Mouse (Mus musculus) brown adipose tissue, adult 24 weeks (tissue): ENCODE measurements around the gene Tpst2. TPM values are rescaled to one million over a fixed set of nuclear protein-coding genes. Genes with fewer than 3 reads are reported as not detected.
A peak's percentile ranks its signal among the peaks of the same experiment; 100 is the strongest.
"Not testable (repeated sequence)": the region's sequence is repeated elsewhere in the genome, so short reads cannot be mapped to it uniquely, and the experiment has no call there.

ENCODE experiments used
- H3K27ac ChIP-seq: fragments of 200-500 bp; replicated peaks from 2 replicates; pipeline ENCODE4 v1.5.1; 2012; ENCODE audit warnings: low read depth, mild to moderate bottlenecking, low read length
- H3K4me1 ChIP-seq: fragments of 200-500 bp; 2 replicates; pipeline ENCODE4 v1.6.1; 2012; ENCODE audit warnings: low read length, mixed read lengths; ENCODE audit not compliant: control insufficient read depth, insufficient read depth, insufficient read length
- H3K4me3 ChIP-seq: fragments of 200-500 bp; 2 replicates; pipeline ENCODE4 v1.5.1; 2012; ENCODE audit warnings: low read depth, mild to moderate bottlenecking, low read length, moderate library complexity; ENCODE audit not compliant: insufficient read depth
- polyA plus RNA-seq: library from polyadenylated mRNA; stranded (reverse); fragments of >200 nt; gene quantifications from 2 replicates; pipeline ENCODE4 v1.2.4, GENCODE M21; 2012; ENCODE audit not compliant: missing spikeins, insufficient read depth, insufficient read length

Gene Tpst2
- polyA plus RNA-seq, 1 experiment: 30.1 TPM

- Histone ChIP-seq H3K27ac (peak overlapping the region; percentile 16; the same call in 1 of the 2 replicates), H3K4me1 (no peaks in the 10 kb centered on the region), H3K4me3 (no peak overlapping the region)
Observed at GRCm38 (mm10) chr5:112316468-112316867, 40.0 kb downstream of the Tpst2 start.

DNA sequence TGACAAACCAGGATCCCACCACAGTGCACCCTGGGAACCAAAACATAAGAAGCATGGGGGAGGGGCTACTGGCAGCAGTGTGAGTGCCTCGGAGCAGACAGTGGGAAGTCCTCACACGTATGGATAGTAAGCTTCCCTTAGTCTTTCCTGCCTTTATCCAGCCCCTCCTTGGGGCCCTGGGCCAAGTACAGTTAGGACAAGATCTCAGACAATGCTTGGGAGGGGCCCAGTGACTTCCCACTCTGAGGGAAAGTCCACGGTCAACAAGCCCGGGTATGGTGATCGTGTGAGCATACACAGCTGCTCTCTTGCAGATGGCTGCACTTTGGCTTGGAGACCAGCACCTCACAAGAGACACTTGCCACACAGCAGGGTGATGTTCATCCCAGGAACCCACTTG is 40.8 kb downstream of the Tpst2 start:
- Histone ChIP-seq H3K4me1 (no peaks in the 10 kb centered on the region), H3K27ac (peak overlapping the region; percentile 73)

GRCm38 (mm10) chr5:112319343-112319742 is 42.9 kb downstream of the Tpst2 start:
- not testable (repeated sequence) for H3K4me3 ChIP-seq, H3K27ac ChIP-seq, H3K4me1 ChIP-seq

More for the DNA sequence above, 40.8 kb downstream of the Tpst2 start:
- no peak overlapping the region for H3K4me3 ChIP-seq

- no peak overlapping the region for H3K27ac ChIP-seq
- H3K4me3 ChIP-seq: no peak overlapping the region
- H3K4me1 ChIP-seq: peaks cover 4% of the 10 kb centered on the region; the same call in 1 of the 2 replicates
Observed at GRCm38 (mm10) chr5:112320379-112320778, 43.9 kb downstream of the Tpst2 start.

- Histone ChIP-seq H3K27ac (no peak overlapping the region), H3K4me1 (peaks cover 6% of the 10 kb centered on the region; the same call in 1 of the 2 replicates), H3K4me3 (no peak overlapping the region)
Observed at GRCm38 (mm10) chr5:112320936-112321335, 44.4 kb downstream of the Tpst2 start.

- Histone ChIP-seq H3K4me1 (peaks cover 6% of the 10 kb centered on the region; the same call in 1 of the 2 replicates), H3K4me3 (no peak overlapping the region), H3K27ac (no peak overlapping the region)
Observed at GRCm38 (mm10) chr5:112321376-112321775, 44.9 kb downstream of the Tpst2 start.

DNA sequence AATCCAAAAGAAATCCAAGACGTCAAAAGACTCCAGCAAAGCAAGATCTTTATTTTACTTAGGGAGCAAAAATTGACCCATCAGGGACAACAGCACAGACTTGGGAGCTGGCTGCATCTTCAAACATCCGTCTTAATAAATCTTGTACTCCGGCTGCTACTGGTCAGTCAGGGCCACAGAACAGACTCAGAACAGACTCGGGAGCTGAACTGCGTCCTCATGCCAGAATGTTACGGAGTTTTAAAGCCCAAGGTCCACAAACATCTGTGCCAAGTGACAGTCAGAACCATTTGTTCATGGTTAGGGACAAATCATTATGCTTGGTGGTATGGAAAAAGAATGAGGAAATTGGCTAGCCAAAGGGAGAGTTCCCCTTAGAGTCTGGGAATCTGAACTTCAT is 46.8 kb downstream of the Tpst2 start:
- no peak overlapping the region for H3K4me3 ChIP-seq
- peaks cover 6% of the 10 kb centered on the region; the same call in 1 of the 2 replicates for H3K4me1 ChIP-seq
- no peak overlapping the region for H3K27ac ChIP-seq

DNA sequence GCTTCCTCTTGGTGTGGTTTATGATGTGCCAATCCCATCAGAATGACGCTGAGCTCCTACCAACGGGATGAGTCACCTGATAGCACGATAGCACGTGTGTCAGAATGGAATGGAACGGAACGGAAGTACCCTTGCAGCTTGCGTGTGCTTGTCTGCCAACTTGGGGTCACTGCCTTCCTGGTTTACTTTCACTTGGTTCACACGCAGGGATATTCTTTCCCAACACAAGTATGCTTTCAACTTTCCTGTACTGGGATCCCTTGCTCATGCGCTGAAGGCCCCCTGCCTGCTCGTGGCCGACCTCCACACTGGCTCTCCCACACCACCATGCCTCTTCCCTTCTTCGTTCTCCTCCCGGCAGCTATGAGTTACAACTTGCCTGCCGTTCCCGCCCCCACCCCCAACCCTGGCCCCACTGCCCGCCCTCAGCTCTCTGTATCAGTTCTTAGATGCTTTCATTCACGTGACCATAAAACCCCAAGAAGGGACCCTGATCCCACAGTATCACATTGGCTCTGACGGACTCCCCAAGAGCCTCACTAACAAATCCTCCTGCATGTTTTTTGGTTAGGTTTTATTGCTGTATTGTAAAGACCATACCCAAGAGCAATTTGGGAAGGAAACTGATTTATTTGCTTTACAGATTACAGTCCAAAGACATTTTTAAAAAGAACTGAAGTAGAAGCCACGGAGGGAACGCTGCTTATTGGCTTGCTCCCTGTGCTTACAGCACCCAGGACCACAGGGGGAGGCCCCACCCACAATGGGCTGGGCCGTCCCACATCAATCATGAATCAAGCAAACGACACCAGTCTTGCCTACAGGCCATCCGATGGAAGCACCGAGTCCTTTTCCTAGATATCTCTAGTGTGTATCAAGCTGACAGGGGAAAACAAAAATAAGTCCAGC is 48.4 kb downstream of the Tpst2 start:
- H3K27ac ChIP-seq: peak overlapping the region; percentile 93; the same call in 1 of the 2 replicates
- peak overlapping the region; percentile 77 for H3K4me3 ChIP-seq
- H3K4me1 ChIP-seq: peaks cover 6% of the 10 kb centered on the region; the same call in 1 of the 2 replicates

- Histone ChIP-seq H3K4me1 (peaks cover 6% of the 10 kb centered on the region; the same call in 1 of the 2 replicates), H3K27ac (peak within 1 kb of the TSS; percentile 93)
Observed at GRCm38 (mm10) chr5:112325546-112326445, 49.3 kb downstream of the Tpst2 start, which contains the start of gene Tfip11. Gene Tfip11 (plus strand): TSS chr5:112326358.

DNA sequence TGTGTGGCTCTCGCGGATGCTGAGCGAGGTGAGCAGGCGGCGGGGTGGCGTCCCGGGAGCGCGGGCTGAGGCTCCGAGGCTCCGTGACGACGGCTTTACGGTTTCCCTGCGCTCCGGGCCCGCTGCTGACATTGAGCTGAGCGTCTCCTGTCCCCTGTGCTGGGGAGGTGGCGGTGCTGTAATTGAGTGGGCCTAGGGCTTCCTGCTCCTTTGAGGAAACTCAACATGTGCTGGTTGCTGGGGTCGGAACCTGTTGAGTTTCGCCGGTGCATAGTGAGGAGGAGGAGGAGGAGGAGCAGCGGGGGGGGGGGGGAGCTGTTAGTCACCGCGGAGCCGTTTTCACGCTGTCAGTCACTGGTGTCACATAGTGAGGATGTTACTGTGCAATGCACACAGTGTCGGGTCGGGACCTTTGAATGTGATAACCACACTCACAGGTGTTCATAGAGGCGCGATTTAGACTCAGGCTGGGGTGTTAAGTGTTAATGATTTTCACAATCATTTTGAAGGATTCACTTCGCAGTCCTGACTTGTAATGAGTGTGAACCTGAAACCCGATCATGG is 50.0 kb downstream of the Tpst2 start:
- H3K27ac ChIP-seq: peak overlapping the region; percentile 86
- H3K4me3 ChIP-seq: peak overlapping the region; percentile 97
- peaks cover 6% of the 10 kb centered on the region; the same call in 1 of the 2 replicates for H3K4me1 ChIP-seq

More at GRCm38 (mm10) chr5:112325546-112326445, 49.3 kb downstream of the Tpst2 start, which contains the start of gene Tfip11:
- peak within 1 kb of the TSS; percentile 97 for H3K4me3 ChIP-seq

DNA sequence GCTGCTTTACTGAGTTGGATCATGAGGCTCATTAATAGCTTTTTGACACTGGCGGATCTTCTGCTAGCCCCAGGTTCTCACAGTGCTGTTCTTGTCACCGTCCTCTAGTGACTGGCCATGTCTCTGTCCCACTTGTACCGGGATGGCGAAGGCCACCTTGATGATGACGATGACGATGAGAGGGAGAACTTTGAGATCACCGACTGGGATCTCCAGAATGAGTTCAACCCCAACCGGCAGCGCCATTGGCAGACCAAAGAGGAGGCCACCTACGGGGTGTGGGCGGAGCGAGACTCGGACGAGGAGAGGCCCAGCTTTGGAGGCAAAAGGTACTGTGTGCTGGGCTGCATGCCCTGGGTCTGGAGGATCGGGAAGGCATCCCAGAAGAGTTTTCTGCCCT is 51.4 kb downstream of the Tpst2 start:
- Histone ChIP-seq H3K4me1 (peaks cover 6% of the 10 kb centered on the region; the same call in 1 of the 2 replicates), H3K27ac (no peak overlapping the region), H3K4me3 (0 out of 2 replicates have a peak overlapping the region, but pooled peaks have one; percentile 0)

DNA sequence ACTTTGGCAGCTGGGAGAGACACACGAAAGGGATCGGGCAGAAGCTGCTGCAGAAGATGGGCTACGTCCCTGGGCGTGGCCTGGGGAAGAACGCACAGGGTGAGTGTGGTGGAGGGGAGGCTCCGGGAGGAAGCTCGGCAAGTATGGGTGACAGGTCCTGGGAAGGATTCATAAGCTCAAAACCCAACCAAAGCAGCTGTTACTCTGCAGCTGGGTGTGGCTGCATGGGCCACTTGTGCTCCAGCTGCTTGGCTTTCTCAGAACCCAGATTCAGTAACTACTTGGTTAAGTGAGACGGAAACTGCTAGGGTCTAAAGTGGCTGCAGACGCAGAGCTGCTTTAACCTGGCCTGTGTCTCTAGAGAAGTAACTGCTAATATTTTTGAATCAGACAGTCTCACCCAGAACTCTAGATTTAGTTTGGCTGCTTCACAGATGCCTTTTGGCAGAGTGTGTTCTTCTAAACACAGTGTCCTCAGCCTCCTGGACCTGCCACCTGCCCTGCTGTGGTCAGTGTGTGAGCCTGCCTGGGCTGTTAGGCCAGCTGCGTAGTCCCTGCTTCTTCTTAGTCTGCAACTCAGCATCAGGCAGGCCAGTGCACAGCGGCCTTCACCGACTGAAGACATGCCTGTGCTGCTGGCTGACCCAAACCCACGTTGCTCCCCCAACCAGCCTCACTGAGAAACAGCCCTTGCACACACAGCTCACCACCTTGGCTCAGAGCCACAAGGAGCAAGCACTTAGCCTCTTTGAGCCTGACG is 53.5 kb downstream of the Tpst2 start:
- no peak overlapping the region for H3K27ac ChIP-seq
- H3K4me1 ChIP-seq: peaks cover 6% of the 10 kb centered on the region; the same call in 1 of the 2 replicates
- H3K4me3 ChIP-seq: no peak overlapping the region

DNA sequence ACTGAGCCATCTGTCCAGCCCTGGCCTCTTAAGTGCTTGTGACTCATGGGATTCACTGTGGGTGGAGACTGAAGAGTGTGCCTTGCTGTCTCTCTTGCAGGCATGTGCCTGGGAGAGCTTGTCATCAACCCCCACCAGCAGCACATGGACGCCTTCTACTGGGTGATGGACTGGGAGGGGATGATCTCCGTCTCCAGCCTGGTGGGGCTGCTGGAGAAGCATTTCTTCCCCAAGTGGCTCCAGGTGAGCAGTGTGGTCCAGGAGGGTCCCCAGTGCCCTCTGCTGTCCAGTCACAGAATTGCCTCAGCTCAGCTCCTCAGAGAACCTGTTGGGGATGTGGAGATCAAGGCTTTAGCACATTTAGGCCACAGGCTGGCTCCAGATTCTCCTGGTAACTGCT is 59.0 kb downstream of the Tpst2 start:
- Histone ChIP-seq H3K27ac (no peak overlapping the region), H3K4me1 (no peaks in the 10 kb centered on the region), H3K4me3 (no peak overlapping the region)

- Histone ChIP-seq H3K27ac (no peak overlapping the region), H3K4me1 (no peaks in the 10 kb centered on the region), H3K4me3 (no peak overlapping the region)
Observed at GRCm38 (mm10) chr5:112337004-112337403, 60.5 kb downstream of the Tpst2 start.
